Mouse (Mus musculus) cerebellum, adult 2 months (tissue): ENCODE measurements around the gene Ankmy1. TPM values are rescaled to one million over a fixed set of nuclear protein-coding genes. Genes with fewer than 3 reads are reported as not detected.

ENCODE experiments used
- DNase-seq, 2 experiments: peaks; one replicate each; pipeline ENCODE4 v3.0.0; 2021
- H3K27ac ChIP-seq: fragments of 200-500 bp; 2 replicates; pipeline ENCODE4 v1.5.1; 2012; ENCODE audit warnings: low read length, control low read depth, inconsistent platforms; ENCODE audit not compliant: insufficient read depth
- H3K27me3 ChIP-seq: fragments of 200-500 bp; 2 replicates; pipeline ENCODE4 v1.6.1; 2012; ENCODE audit warnings: inconsistent platforms, mild to moderate bottlenecking, low read length, moderate library complexity; ENCODE audit not compliant: control insufficient read depth, insufficient read depth
- H3K4me1 ChIP-seq: fragments of 200-500 bp; 2 replicates; pipeline ENCODE4 v1.6.1; 2011; ENCODE audit warnings: low read length; ENCODE audit not compliant: control insufficient read depth, insufficient read depth
- H3K4me3 ChIP-seq: fragments of 200-500 bp; replicated peaks from 2 replicates; pipeline ENCODE3; 2011; ENCODE audit warnings: mild to moderate bottlenecking, low read depth, low read length, control low read depth; ENCODE audit not compliant: insufficient read depth
- CTCF ChIP-seq: fragments of 200-500 bp; IDR thresholded peaks from 2 replicates; pipeline ENCODE4 v1.5.1; 2011; ENCODE audit warnings: low read depth, mild to moderate bottlenecking, control low read depth, low read length, moderate library complexity, borderline replicate concordance; ENCODE audit not compliant: insufficient read depth
- POLR2A ChIP-seq: fragments of 200-500 bp; IDR thresholded peaks from 2 replicates; pipeline ENCODE4 v1.6.1; 2011; ENCODE audit warnings: low read length, control low read depth, borderline replicate concordance; ENCODE audit not compliant: insufficient read depth
- WGBS: fragments of 180-500 bp; shearing (Covaris S2); methylation state at CpG from one replicate; pipeline ENCODE4 v1.1.7; 2018; 5-methylcytosine and 5-hydroxymethylcytosine counted together
- polyA plus RNA-seq: library from polyadenylated mRNA; depleted of rRNA; stranded (reverse); fragments of >200 nt; gene quantifications from 2 replicates; pipeline ENCODE4 v1.2.3, GENCODE M21; 2012; rRNA removed

Gene Ankmy1
- polyA plus RNA-seq = 0.35 and 0.46 TPM in 2 replicates

DNA sequence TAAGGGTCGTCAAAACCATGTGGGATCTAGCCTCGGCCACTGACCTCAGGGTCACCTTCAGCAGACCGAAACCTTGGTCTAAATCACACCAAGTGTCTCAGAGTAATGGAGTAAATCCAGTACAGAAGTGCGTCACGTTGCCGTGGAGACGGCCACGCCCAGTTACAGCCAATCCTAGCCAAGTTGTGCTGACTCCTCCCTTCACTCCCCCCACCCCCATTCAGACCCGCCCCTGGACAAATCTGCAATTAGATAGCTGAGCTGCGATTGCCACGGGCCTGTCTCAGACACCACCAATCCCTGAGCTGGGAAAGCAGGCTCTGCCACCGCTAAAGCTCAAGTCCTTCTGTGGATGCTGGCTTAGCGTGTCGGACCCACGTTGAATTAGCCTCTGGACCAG is at the start of gene Ankmy1:
Ankmy1 (minus strand) TSS at position 121 of the 400 bp plus-strand sequence.
- DNase-seq = no peak
- Histone ChIP-seq H3K4me3 (no peak within 1 kb of the TSS), H3K27ac (no peak within 1 kb of the TSS), H3K27me3 (no peaks in the 10 kb centered on the region), H3K4me1 (peaks cover 3% of the 10 kb centered on the region)
- 17% methylated on average over 15 of the region's 15 CpGs for WGBS
- no peak for TF ChIP-seq CTCF
- TF ChIP-seq POLR2A = no peak

DNA sequence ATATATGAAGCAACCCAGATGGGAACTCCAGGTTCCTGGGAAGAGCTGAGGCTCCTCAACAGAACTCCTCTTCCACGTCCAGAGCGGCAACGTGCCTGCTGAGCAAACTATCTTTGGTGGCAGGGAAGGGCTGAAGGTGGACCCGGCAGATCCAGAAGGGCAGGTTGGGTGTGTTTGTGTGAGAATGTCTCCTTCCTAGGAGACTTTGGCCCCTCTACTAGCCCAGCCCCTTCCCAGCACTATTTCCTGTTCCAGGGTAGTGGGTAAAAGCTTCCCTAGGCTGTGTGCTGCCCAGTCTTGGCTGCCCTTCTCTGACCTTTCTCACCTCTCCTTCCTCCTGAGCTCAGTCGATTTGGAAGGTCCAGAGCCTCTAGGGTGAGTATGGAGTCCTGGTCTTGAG is 47.9 kb upstream of the Ankmy1 start, which contains the start of gene Gpr35:
Gpr35 (plus strand) TSS at position 259 of the 400 bp plus-strand sequence.
- Histone ChIP-seq H3K4me3 (no peak within 1 kb of the TSS), H3K27ac (no peak within 1 kb of the TSS), H3K27me3 (no peaks in the 10 kb centered on the region), H3K4me1 (no peaks in the 10 kb centered on the region)
- WGBS = 81% methylated on average over 5 of the region's 5 CpGs
- DNase-seq = no peak
- TF ChIP-seq CTCF (no peak), POLR2A (no peak)

DNA sequence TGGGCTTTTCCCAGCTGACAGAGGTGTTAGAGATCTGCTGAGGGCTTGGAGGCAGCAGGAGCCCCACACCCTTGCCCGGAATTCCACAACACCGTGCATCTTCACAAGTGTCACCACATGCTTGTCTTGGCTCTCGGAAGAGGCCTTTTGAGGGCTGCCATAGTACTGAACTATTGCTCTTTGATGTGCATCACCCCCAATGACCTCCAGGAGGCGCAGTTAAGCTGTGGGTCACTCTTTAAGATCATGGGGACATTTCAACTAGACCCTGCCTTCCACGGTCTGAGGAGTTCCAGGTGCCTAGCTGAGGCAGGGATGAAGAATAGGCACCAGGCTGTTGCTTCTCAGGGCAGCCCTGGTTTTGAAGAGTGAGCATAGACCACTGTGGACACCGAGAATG is 46.7 kb upstream of the Ankmy1 start:
- H3K4me1 ChIP-seq = no peaks in the 10 kb centered on the region
- H3K4me3 ChIP-seq = no peak overlapping the region
- TF ChIP-seq CTCF (peak; percentile 48; the same call in 1 of the 2 replicates), POLR2A (no peak)
- H3K27ac ChIP-seq = no peak overlapping the region
- WGBS = 53% methylated on average over 6 of the region's 6 CpGs
- H3K27me3 ChIP-seq = no peaks in the 10 kb centered on the region
- DNase-seq = no peak

DNA sequence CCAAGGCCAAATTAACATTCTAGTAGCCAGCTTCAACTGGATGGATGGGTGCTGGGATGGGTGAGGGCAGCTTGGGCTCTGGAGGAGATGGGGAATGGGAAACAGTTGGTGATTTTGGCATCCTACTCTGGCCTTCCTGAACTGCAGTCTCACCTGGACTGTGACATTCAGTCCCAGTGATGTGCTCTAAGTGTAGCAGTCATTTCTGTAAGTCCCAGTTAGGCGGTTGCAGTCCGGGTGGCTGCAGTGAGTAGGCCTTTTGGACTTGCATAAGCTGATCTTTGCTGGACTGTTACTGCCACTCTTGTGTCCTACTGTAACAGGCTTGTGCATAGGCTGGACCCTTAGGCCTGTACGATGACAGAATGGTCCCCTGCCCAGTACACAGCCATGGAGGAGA is 45.3 kb upstream of the Ankmy1 start:
- 97% methylated on average over 3 of the region's 3 CpGs for WGBS
- Histone ChIP-seq H3K4me1 (no peaks in the 10 kb centered on the region), H3K27me3 (no peaks in the 10 kb centered on the region), H3K27ac (no peak overlapping the region), H3K4me3 (no peak overlapping the region)
- TF ChIP-seq POLR2A (no peak), CTCF (no peak)
- no peak for DNase-seq

DNA sequence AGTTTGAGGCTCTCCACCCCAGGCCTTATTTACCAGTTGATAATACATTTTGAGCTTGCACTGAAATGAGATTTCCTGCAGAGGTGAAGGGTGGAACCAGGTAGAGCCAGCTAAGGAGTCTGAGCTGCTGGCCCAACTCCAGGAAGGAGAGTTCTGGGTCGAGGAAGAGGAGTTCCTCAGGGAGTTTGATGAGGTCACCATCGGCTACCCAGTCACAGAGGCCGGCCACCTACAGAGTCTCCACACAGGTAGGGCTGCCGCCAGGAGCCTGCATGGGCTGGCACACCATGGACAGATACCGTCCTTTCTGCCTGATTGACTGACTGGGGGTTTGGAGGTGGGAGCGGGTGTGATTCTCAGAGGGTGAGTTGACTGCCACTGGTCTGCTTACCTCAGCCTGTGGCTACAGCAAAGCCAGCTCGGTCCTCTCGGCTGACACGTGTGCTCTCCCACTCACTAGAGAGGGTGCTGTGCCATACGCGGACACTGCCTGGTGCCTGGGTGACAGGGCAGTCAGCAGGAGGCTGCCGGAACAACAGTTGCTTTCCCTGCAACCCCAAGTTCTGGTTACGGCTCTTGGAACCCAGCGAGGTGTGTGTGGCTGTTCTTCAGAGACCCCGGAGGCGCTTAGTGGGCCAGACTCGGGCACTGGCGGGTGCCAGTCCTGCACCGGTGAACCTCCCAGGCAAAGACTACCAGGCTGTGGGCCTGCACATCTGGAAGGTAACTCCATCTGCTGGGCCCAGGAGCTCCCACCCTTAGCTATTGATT is 40.7 kb upstream of the Ankmy1 start:
- no peaks in the 10 kb centered on the region for H3K4me1 ChIP-seq
- no peak overlapping the region for H3K4me3 ChIP-seq
- H3K27ac ChIP-seq = no peak overlapping the region
- H3K27me3 ChIP-seq = no peaks in the 10 kb centered on the region
- WGBS = 87% methylated on average over 19 of the region's 19 CpGs
- TF ChIP-seq POLR2A = no peak
- no peak for TF ChIP-seq CTCF
- DNase-seq = no peak

DNA sequence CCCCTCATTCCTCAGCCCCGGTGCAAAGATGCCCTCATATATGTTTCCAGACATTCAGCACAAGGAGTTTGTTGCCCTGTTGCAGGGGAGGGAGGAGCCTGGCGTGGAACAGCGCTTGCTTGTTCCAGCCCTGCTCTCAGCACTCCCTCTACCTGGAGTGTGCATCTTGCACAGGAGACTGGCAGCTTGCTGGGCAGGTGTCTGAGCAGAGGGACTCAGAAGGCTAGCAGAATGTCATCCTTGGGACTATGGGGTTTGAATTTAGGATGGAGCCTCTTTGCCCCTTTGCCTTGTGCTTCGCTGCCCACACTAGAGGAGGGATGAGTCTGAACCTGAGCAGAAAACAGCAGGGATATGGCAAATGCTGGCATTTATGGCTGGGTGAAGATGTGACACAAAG is 37.0 kb upstream of the Ankmy1 start:
- H3K4me3 ChIP-seq = no peak overlapping the region
- H3K27ac ChIP-seq = no peak overlapping the region
- no peaks in the 10 kb centered on the region for H3K27me3 ChIP-seq
- peak; percentile 57 to 67 for DNase-seq
- WGBS = 95% methylated on average over 4 of the region's 4 CpGs
- H3K4me1 ChIP-seq = peaks cover 3% of the 10 kb centered on the region; the same call in 1 of the 2 replicates
- TF ChIP-seq POLR2A (no peak), CTCF (no peak)

DNA sequence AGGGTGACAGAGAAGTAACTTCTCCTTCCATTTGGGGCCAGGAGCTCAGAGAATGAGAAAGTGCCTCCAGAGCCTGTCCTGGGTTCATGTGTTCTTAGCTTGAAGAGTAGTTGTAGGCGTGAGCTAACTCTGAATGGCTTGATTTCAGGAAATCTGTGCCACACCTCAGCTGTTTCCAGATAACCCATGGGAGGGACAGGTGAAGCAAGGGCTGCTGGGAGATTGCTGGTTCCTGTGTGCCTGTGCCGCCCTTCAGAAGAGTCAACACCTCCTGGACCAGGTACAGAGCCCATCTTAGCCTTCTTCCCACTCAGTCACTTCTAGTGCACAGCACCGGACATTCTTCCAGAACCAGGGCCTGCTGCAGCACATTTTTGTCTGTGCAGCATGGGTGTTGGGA is 35.1 kb upstream of the Ankmy1 start:
- Histone ChIP-seq H3K27me3 (no peaks in the 10 kb centered on the region), H3K27ac (no peak overlapping the region), H3K4me3 (no peak overlapping the region), H3K4me1 (peaks cover 6% of the 10 kb centered on the region)
- DNase-seq = no peak
- TF ChIP-seq CTCF (no peak), POLR2A (no peak)
- 91% methylated on average over 3 of the region's 3 CpGs for WGBS

DNA sequence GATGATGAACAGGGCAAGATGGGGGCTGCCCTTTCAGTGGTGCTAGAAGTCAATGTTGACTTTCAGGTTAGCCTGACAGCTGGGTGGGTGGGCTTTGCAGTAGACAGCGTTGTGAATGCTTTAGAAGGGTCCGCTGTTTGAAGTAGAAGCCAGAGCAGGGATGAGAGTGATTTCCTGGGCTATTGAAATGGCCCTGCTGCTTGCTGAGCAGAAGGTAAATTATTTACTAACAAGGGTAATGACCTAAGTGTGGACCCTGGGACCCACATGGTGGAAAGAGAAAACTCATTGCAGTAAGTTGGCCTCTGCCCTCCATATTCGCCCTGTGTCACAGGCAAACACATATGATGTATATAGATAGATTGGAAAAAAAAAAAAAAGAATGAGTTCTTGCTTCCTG is 33.8 kb upstream of the Ankmy1 start:
- 71% methylated on average over 3 of the region's 3 CpGs for WGBS
- H3K4me3 ChIP-seq = no peak overlapping the region
- H3K27me3 ChIP-seq = no peaks in the 10 kb centered on the region
- no peak for TF ChIP-seq POLR2A
- no peak for TF ChIP-seq CTCF
- H3K27ac ChIP-seq = no peak overlapping the region
- peaks cover 6% of the 10 kb centered on the region for H3K4me1 ChIP-seq
- no peak for DNase-seq
